Mouse (Mus musculus): ENCODE results near the gene Trim23. TPM values are rescaled to one million over a fixed set of nuclear protein-coding genes. Genes with fewer than 3 reads are reported as not detected.
"Not testable (repeated sequence)": the region's sequence is repeated elsewhere in the genome, so short reads cannot be mapped to it uniquely, and the experiment has no call there.

Trim23 gene
- 20.9 to 24.1 TPM (median 22.5 TPM) in 3 replicates for total RNA-seq (2017)

DNA sequence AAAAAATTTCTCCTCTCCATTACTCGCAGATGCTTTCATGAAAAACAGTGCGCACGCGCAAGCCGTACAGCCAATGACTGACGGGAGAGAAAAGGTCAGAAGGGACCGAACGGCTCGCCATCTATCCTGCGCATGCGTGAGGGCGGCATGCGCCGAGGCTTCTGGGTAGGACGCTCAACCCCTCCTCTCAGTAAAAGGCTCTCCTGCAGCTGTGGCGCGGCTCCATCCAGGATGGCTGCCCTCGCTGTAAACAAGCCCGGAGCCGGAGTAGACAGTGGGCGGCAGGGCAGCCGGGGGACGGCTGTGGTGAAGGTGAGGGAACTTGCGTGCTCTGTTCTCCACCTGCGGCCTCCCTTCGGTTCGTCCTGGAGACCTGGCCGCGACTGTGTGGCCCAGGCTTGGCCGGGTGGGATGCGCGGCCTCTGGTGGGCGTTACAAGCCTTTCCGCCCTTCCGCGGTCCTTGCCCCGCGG, at the start of gene Trim23:
TSS of gene Trim23 (plus strand) at position 148 of the 472 bp plus-strand sequence.
- ATAC-seq (replicated peaks; ENCODE audit: insufficient number of reproducible peaks, low FRiP score, low TSS enrichment, poor library complexity, severe bottlenecking) = peak; percentile 98

DNA sequence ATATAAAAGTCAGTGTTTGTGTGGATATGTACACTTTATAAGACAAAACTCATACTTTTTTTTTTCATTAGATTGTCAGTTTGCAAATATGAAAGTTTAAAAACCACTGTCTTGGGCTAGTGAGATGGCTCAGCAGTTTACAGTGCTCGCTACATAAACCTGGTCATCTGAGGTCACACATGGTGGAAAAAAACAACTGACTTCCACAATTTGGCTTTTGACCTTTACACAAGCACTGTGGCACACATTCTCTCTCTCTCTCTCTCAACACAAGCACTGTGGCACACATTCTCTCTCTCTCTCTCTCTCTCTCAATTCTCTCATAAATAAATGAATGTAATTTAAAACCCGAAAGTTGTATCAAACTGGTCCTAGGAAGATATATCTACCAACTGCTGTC, 46.0 kb upstream of the Trim23 start:
- ATAC-seq (replicated peaks; ENCODE audit: insufficient number of reproducible peaks, low FRiP score, low TSS enrichment, poor library complexity, severe bottlenecking) = no peak

DNA sequence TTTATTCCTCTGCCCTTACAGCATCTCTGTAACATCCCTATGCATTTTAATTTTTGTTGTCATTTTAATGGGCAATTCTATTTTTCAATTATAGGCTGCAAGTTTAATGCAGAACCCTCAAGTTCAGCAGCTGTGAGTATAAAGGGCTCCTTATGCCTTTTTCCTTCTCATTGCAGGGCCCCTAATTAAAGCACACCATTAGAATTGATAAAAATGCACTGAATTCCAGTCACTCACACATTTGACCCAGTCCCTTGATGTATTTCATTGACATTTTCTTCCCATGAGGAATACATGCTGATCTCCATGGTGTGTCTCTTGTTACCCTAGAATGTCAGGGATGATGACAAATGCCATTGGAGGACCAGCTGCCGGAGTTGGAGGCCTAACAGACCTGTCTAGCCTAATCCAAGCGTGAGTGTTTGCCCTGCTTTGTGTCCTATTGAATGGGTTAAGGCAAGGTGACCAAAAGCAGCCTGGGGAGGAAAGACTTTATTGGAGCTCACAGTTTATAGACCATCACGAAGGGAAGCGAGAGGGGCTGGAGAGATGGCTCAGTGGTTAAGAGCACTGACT, 44.0 kb upstream of the Trim23 start:
- ATAC-seq (replicated peaks; ENCODE audit: insufficient number of reproducible peaks, low FRiP score, low TSS enrichment, poor library complexity, severe bottlenecking) = no peak

DNA sequence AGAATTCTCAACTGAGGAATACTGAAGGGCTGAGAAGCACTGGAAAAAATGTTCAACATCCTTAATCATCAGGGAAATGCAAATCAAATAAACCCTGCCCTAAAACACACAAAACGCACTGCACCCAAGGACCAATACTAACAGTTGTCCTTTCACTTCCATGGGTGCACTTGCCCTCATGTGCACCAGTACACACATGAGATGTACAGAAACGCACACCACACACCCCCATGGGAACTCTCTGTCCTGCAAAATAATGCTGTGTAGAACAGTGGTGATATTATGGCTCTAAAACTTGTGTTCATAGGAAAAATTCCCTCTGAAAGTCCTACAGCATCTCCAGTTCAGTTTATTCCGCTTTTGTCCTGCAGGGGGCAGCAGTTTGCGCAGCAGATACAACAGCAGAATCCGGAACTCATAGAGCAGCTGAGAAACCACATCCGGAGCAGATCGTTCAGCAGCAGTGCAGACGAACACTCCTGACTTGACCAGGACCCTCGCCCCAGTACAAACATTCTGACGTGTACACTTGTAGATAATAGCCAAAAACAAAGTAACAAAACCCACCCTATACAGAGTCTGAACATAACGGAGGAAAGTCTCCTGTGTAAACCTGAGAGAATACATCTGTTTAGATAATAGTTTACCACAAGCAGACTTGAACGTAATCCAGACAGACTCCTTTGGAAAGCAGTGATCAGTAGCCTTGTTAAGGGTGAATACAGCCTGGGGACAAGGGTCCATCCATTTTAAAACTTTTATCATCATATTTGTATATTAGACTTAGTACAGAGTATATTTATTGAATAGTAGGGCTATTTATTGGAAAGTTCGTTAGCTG, 39.0 kb upstream of the Trim23 start:
- ATAC-seq (replicated peaks; ENCODE audit: insufficient number of reproducible peaks, low FRiP score, low TSS enrichment, poor library complexity, severe bottlenecking) = peak; percentile 97

DNA sequence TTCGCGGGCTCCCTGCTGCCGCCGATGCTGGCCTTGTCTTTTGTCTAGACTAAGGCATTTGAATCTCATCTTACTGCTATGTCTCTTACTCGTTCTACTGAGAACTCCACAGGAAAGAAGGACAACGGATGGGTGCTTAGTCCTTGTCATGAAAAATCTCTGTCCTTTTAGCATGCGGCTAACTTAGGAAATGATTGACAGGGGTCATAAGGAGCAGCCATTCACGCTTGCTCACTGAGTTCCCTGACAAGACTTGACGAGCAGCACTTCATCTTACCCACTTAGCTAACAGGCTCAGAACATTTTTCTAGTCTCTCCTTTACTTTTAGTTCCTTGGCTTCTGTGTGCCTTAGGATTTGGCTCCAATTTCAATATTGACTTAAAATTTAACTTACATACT, 33.7 kb upstream of the Trim23 start:
- no peak for ATAC-seq (replicated peaks; ENCODE audit: insufficient number of reproducible peaks, low FRiP score, low TSS enrichment, poor library complexity, severe bottlenecking)

DNA sequence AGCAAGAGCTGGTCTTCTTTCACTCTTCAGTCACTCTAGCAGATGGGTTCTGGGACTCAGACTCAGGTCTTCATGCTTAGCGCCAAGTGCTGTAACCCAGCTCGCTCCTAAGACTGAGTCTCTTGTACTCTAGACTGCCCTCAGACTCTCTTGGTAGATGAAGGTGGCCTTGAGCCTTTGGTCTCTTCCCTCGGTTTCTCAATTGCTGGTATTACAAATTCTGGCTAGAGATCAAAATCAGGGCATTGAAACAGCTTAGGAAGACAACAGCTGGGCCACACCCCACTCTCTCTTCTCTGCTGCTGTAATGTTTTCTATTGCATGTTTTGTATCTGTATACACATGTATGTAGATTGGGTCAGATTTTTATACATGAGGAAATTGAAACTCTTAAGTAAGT, 33.0 kb upstream of the Trim23 start:
- no peak for ATAC-seq (replicated peaks; ENCODE audit: insufficient number of reproducible peaks, low FRiP score, low TSS enrichment, poor library complexity, severe bottlenecking)

DNA sequence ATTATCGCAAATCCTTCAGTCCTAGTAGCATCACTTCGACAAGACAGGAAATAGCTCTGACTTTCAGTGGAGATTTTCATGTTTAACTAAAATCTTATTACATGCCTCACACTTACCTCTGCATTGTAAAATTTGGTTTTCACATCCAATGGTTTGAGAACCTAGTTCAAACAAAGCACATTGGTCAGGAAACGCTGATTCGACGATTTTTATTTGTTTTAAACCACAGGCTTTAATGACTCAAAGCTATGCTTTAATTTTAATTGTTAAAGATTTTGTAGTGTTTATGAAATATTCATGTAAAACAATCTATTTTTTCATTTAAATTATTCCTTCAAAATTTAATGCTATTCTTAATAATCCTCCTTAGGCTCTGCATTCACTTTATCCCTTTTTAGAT, 24.4 kb upstream of the Trim23 start:
- ATAC-seq (replicated peaks; ENCODE audit: insufficient number of reproducible peaks, low FRiP score, low TSS enrichment, poor library complexity, severe bottlenecking) = no peak

DNA sequence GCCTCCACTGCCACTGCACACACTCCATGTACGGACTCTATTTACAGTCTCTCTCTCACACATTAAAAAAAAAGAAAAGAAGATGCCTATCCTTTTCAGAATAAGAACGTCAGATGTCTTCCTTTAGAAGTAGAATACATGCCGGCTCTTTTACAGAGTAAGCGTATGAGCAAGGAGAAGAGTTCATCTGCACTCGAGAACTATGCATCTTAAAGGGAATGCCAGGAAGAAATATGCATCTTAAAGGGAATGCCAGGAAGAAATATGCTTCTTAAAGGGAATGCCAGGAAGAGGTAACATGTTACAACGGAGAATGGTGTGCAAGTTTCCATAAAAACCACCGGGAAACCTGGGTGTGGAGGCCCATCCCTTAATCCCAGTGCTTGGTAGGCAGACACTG, 23.5 kb upstream of the Trim23 start:
- ATAC-seq (replicated peaks; ENCODE audit: insufficient number of reproducible peaks, low FRiP score, low TSS enrichment, poor library complexity, severe bottlenecking) = no peak

DNA sequence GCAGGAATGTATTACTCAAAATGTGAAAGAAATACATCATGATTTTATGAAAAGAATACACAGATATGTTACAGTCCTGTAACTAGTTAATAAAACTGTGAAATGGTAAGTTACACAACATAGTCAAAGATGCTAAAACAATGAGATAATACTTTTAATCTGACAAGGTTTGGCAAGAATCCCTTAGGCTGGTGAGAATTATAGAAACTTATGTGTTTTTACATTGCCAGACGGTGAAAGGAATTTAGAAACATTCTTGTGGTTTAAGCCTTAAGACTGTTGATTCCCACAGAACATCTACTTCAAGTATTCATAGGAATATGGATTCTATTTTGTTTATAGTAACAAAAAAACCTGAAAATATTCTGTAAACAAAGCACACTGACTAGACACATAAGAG, 22.9 kb upstream of the Trim23 start:
- no peak for ATAC-seq (replicated peaks; ENCODE audit: insufficient number of reproducible peaks, low FRiP score, low TSS enrichment, poor library complexity, severe bottlenecking)

DNA sequence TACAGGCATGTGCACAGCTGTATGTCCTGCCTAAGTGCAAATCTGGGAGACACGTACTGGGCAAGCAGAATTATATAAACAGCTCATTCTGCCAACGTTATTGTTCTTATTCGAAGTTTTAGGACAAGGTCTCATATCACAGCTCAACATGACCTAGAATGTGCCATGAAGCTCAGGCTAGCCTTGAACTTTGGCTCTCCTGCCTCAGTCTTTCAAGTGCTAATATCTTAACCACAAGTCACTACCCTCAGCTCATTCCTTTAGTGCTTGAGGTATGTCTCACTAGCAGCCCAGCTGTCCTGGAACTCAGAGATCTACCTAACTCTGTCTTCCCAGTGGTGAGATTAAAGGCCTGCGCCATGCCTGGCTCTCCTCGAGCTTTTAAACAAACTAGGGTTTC, 6.9 kb upstream of the Trim23 start:
- no peak for ATAC-seq (replicated peaks; ENCODE audit: insufficient number of reproducible peaks, low FRiP score, low TSS enrichment, poor library complexity, severe bottlenecking)

DNA sequence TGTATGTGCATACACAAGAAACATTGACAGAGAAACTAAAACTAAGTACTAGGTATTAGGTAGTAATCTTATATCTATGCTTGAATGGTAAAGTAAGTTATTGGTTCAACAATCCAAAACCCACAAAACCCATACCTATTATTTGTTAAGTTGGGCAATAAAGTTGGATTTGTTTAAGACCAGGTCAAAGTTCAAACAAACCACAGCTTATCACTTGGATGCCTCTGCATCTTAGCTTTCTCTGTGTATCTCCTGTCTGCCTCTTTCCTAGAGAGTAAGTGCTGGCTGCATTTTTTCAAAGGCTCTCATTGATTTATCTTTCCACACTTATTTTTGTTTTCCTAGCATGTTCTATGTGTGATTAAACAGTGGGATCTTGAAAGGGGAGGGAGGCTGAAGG, 6.1 kb upstream of the Trim23 start:
- no peak for ATAC-seq (replicated peaks; ENCODE audit: insufficient number of reproducible peaks, low FRiP score, low TSS enrichment, poor library complexity, severe bottlenecking)

DNA sequence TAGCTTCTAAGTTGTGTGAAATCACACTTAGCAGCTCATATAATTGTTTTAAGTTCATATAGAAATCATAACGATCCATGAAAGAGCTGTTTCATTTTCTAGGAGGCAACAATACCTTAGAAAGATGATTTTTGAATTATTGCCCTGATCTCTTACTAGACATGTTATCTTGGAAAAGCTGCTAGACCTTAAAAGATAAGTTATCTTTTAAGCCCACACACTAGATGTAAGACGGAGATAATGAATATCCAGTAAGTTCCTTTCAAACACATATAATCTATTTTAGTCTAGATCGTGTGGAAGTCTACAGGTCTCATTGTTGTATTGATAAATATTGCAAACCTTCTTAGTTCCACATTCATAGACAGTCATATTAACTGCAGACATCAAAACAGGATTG, 1.7 kb upstream of the Trim23 start:
- no peak for ATAC-seq (replicated peaks; ENCODE audit: insufficient number of reproducible peaks, low FRiP score, low TSS enrichment, poor library complexity, severe bottlenecking)

DNA sequence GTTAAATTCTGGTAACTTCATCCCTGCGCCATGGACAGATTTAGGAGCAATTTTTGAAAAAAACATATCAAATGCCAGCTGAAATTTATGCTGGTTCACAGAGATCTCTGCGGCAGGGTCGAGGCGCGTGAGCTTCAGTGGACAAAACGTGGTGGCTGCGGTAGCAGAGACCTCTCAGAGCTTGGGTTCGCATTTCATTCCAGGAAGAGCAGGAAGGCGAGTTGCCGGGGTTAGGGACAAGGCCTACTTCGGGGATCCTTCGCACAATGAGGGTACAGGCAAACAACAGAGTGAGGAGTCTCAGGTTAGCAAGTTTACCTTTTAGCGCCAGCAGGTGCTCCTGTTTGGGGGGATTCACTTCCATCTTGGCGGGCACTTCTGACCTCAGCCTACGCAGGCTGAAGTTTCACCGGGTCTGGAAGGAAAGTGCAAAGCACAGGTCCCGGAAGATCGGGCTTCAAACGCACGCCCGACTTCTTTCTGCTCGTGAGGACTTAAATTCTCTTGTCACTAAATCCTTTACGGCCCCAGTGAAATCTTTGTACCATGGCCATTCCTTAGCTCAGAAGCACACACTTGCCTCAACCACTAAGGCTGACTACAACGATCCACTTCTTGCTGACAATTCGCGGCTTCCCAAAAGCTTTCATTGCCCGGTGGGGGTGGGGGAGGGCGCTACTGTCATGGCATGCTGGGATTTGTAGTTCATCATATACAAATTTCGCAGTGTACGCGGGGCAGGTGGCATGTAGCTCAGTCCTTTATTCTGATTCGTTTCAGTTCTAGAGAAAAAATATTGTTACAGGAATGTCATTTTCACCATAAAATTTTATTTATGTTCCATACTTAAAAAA, 574 bp upstream of the Trim23 start, which contains the start of gene Trappc13:
TSS of gene Trappc13 (minus strand) at position 674 of the 854 bp plus-strand sequence.
- ATAC-seq (replicated peaks; ENCODE audit: insufficient number of reproducible peaks, low FRiP score, low TSS enrichment, poor library complexity, severe bottlenecking) = peak; percentile 64

DNA sequence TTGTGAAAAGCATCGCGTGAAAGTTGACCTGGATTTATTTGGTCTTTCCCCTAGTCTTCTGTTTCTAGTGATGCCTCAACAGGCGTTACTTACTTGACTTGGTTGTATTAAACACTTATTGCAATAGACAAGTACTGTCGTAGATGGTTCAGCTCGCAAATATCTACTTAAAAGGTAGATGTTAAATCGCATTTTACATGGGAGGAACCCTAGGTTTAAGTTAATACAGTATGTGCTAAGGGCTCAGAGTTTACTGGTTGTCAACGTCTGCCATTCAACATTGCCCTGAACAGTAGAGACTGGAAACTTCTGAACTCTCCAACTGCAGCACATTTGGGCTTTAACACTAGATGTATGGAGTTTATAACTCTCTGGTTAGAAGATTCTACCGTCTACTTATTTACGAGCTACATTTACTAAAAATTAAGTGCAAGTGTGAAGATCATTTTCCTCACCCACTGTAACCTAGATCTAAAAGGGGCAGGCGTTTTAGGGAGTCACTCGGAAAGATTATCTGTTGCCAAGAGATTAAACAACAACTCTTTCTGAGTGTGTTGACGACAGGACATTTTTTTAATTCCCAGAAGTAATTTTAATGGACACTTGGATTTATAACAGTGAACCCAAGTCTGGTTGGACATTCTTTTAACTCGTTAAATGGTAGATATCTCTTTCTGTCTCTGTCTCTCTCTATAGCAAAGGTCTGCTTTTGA, 735 bp downstream of the Trim23 start:
- ATAC-seq (replicated peaks; ENCODE audit: insufficient number of reproducible peaks, low FRiP score, low TSS enrichment, poor library complexity, severe bottlenecking) = no peak

DNA sequence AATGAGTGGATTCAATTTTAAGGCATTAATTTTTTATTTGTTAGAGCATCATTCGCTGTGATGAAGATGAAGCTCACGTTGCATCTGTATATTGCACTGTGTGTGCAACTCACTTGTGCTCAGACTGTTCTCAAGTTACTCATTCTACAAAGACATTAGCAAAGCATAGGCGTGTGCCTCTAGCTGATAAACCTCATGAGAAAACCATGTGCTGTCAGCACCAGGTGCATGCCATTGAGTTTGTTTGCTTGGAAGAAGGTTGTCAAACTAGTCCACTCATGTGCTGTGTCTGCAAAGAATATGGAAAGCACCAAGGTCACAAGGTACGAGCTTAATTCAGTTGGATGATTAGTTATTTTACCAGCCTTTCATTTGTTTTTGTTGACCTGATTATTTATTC, 8.8 kb downstream of the Trim23 start:
- ATAC-seq (replicated peaks; ENCODE audit: insufficient number of reproducible peaks, low FRiP score, low TSS enrichment, poor library complexity, severe bottlenecking) = no peak

DNA sequence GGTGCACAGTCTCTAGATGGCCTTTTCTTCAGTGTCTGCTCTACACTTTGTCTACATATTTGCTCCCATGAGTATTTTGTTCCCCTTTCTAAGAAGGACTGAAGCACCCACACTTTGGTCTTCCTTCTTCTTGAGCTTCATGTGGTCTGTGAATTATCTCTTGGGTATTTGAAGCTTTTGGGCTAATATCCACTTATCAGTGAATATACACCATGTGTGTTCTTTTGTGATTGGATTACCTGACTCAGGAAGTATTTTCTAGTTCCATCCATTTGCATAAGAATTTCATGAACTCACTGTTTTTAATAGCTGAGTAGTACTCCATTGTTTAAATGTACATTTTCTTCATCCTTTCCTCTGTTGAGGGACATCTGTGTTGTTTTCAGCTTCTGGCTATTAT, 17.3 kb downstream of the Trim23 start:
- not testable (repeated sequence) for ATAC-seq (replicated peaks; ENCODE audit: insufficient number of reproducible peaks, low FRiP score, low TSS enrichment, poor library complexity, severe bottlenecking)

DNA sequence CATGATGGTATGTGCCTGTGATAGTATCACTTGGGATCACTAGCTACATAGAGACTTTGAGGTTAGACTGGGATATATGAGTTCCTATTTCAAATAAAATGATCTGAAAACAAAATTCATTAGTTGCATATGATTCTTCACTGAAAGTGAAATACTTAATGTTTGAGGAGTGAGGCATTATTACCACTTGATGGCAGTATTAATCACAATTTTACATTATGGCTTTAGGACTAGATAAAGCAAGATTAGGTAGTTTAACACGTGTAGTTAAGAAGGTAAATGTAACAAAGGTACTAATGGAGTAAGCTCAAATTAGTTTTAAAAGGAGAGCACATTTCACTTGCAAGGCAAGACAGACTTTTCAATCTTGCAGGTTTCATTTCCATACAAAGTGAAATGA, 25.7 kb downstream of the Trim23 start:
- no peak for ATAC-seq (replicated peaks; ENCODE audit: insufficient number of reproducible peaks, low FRiP score, low TSS enrichment, poor library complexity, severe bottlenecking)

DNA sequence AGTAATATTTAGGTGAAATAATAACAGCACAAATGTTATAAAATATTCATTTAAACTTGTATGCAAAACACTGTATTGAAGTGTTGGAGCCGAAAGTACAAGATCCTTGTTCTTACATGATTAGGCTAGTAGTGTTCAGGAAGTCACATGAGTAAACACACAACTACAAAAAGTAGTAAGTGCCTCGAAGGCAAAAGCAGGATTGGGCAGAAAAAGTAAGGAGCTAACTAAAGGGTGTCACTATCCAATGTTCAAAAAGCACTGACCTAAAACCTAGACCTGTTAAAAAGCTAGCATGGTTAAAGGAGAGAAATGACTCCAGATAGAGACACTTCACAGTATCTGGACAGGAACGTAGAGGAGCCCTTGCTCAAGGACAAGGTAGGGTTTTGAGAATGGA, 48.9 kb downstream of the Trim23 start:
- ATAC-seq (replicated peaks; ENCODE audit: insufficient number of reproducible peaks, low FRiP score, low TSS enrichment, poor library complexity, severe bottlenecking) = no peak

All from monocyte, adult 5-6 weeks (primary cell).